Mouse (Mus musculus): ENCODE data around the gene Nrip2.

DNA sequence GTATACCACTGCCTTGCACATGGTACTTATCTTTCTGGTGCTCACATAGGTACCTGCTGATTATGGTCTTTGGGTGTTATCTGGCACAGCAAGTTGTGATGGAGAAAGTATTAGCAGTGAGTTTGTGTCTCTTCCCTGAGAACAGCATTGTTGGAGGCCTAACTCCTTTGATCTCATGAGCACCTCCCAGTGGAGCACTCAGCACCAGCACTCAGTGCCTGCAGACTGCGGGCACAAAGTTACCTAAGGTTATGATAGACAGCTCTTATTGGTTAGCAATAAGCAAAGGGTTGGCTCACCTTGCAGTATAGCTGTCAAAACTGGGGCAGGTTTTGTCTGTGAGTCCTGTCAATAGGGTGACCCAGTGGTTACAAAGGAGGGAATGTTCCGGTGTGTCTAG is 41.1 kb downstream of the Nrip2 start:
- TF ChIP-seq CTCF (IDR thresholded peaks at IDR 0.05; ENCODE audit: low read depth) (no peak), EP300 (IDR thresholded peaks at IDR 0.05; ENCODE audit: low read depth) (no peak)
